9 mouse cellular contexts compared by ENCODE assay signal in the genomic region with DNA sequence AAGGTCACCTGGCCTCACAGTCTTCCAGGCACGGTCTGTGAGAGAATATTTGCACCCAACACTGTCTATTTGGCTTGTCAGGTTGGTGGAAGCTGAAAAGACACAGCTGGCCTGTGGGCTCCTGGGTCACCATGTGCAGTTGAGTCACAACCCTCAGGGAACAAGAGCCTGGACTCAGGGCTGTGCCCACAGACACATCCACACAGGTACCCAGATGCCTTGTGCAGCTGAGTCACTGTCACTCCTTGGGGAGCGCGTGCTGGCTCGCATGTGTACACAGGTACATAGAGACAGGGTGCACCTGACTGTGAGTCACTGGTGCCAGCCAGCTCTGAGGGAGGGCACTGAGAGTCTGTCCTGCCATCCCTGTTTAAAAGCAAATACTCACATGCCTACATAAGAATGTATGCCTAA.
DNase-seq lines count a peak whose midpoint lies in the region; ATAC-seq and TF ChIP-seq lines count a peak whose summit lies in the region.
"Had no signal": no experiment of that assay in that cellular context is flagged by ENCODE, and none has a peak within 500 bp of the region (broad histone marks: within the 10 kb centered on the region; RNA-seq: fewer than 3 reads in every experiment).

No protein-coding gene starts in this region.

- no peak for ATAC-seq in liver, postnatal 0 days

- peak; percentile 32; the same call in 1 of the 2 replicates for TF ChIP-seq POLR2A in embryonic fibroblast, embryonic 13.5 days (IDR thresholded peaks at IDR 0.05; ENCODE audit: low read depth, low read length)
- no peak for TF ChIP-seq POLR2A in small intestine, adult 2 months (IDR thresholded peaks at IDR 0.05; ENCODE audit: low read depth, low read length)

- no peak overlapping the region for H3K4me3 ChIP-seq in liver, postnatal 0 days (ENCODE audit: low read depth, low read length)
- no peak overlapping the region for H3K4me3 ChIP-seq in embryonic fibroblast, embryonic 13.5 days (ENCODE audit: insufficient read depth, low read length)
- H3K4me3 ChIP-seq in small intestine, adult 2 months (ENCODE audit: low read depth, low read length): no peak overlapping the region

- TF ChIP-seq CTCF in liver, postnatal 0 days (IDR thresholded peaks at IDR 0.05; ENCODE audit: low read depth): no peak
- TF ChIP-seq CTCF in embryonic fibroblast, embryonic 13.5 days (IDR thresholded peaks at IDR 0.05; ENCODE audit: borderline replicate concordance, insufficient read depth, low read length): no peak
- TF ChIP-seq CTCF in small intestine, adult 2 months (IDR thresholded peaks at IDR 0.05; ENCODE audit: extremely low read depth, insufficient read length, insufficient replicate concordance, low read depth, low read length): no peak

- WGBS in liver, postnatal 0 days (ENCODE audit: insufficient replicate concordance): 79% methylated on average over 4 of the region's 4 CpGs
- 63% methylated on average over 4 of the region's 4 CpGs for WGBS in small intestine, adult 2 months

- H3K9ac ChIP-seq in liver, postnatal 0 days (replicated peaks): no peak overlapping the region

- no peak for DNase-seq in liver, postnatal 0 days
- no peak for DNase-seq in liver
- DNase-seq in heart, postnatal 10 days: peak; percentile 47 to 57
- DNase-seq in left cerebral cortex, postnatal 25 days (ENCODE audit: low spot score in 2 of 2): no peak
- DNase-seq in neural tube, embryonic 10.5 days (ENCODE audit: extremely low spot score, low spot score): no peak
- no peak for DNase-seq in kidney, adult 18-20 months
- DNase-seq: thymus, postnatal 36 days had no signal

- no peak for TF ChIP-seq EP300 in liver, postnatal 0 days (IDR thresholded peaks at IDR 0.05; ENCODE audit: low read depth)

- H3K27me3 ChIP-seq in liver, postnatal 0 days (ENCODE audit: insufficient read depth, low read length): no peaks in the 10 kb centered on the region
- no peaks in the 10 kb centered on the region for H3K27me3 ChIP-seq in small intestine, adult 2 months (ENCODE audit: control insufficient read depth, insufficient read depth, low read length)

- H3K4me2 ChIP-seq in liver, postnatal 0 days (ENCODE audit: low read depth, low read length): no peak overlapping the region

- H3K9me3 ChIP-seq in liver, postnatal 0 days (ENCODE audit: low read length): no peaks in the 10 kb centered on the region

- H3K36me3 ChIP-seq in liver, postnatal 0 days (replicated peaks; ENCODE audit: insufficient read depth, low read length): no peaks in the 10 kb centered on the region; the same call in 1 of the 2 replicates
- no peaks in the 10 kb centered on the region for H3K36me3 ChIP-seq in small intestine, adult 2 months (ENCODE audit: control insufficient read depth, insufficient read depth, low read length)

- H3K4me1 ChIP-seq in liver, postnatal 0 days (ENCODE audit: insufficient read depth): no peaks in the 10 kb centered on the region
- peaks cover 26% of the 10 kb centered on the region for H3K4me1 ChIP-seq in embryonic fibroblast, embryonic 13.5 days (ENCODE audit: control insufficient read depth, insufficient read depth, low read length)
- peaks cover 10% of the 10 kb centered on the region for H3K4me1 ChIP-seq in small intestine, adult 2 months (ENCODE audit: control insufficient read depth, insufficient read depth, insufficient read length, low read length)

- intact Hi-C loops in heart, postnatal 10 days (cut with DNase I): loop anchor here (5.0 kb wide), 1 partner anchor 514 kb away; no protein-coding TSS in a partner anchor
- intact Hi-C loops in left cerebral cortex, postnatal 25 days (cut with DNase I): loop anchor here (5.0 kb wide), 2 partner anchors 259 to 514 kb away; no protein-coding TSS in a partner anchor

- peak overlapping the region; percentile 48; the same call in 1 of the 2 replicates for H3K27ac ChIP-seq in liver, postnatal 0 days (ENCODE audit: low read depth)
- peak overlapping the region; percentile 93 for H3K27ac ChIP-seq in embryonic fibroblast, embryonic 13.5 days (ENCODE audit: insufficient read depth, low read length)
- H3K27ac ChIP-seq in small intestine, adult 2 months (ENCODE audit: insufficient read depth, low read depth, low read length): 0 out of 2 replicates have a peak overlapping the region, but pooled peaks have one; percentile 14

Comparison
In these comparisons a context has a peak if more than half of its experiments do, and no peak if none do; other contexts are left out.
1. DNase-seq: peak in heart, postnatal 10 days (2 of 2); none in liver, postnatal 0 days (single experiment), liver (single experiment), left cerebral cortex, postnatal 25 days (0 of 2), neural tube, embryonic 10.5 days (single experiment) and kidney, adult 18-20 months (single experiment).
2. H3K27ac ChIP-seq: peak in every context shown above with its lines; median percentile 93 in embryonic fibroblast, embryonic 13.5 days; 48 in liver, postnatal 0 days; 14 in small intestine, adult 2 months.